Mouse (Mus musculus): Measurements from ENCODE around the gene Sh3gl2. TPM values are rescaled to one million over a fixed set of nuclear protein-coding genes. Genes with fewer than 3 reads are reported as not detected.

Sh3gl2 gene
- 33.7 and 36.0 TPM in 2 replicates for polyA plus RNA-seq (2015; fragmentation: Nextera tagmentation; extraction: Ambion mirVana)

GRCm38 (mm10) chr4:85205071-85205635 lies at the start of gene Sh3gl2:
Gene Sh3gl2, plus strand, starts transcription at chr4:85205126.
- peak within 1 kb of the TSS; percentile 83 for H3K27ac ChIP-seq
- peak; percentile 91 for ATAC-seq
- H3K4me1 ChIP-seq (replicated peaks), result peaks cover 5% of the 10 kb centered on the region
- H3K36me3 ChIP-seq, result no peaks in the 10 kb centered on the region
- H3K9me3 ChIP-seq, result no peaks in the 10 kb centered on the region
- WGBS, result under 1% methylated on average over 29 of the region's 48 CpGs
- H3K4me3 ChIP-seq (replicated peaks), result peak within 1 kb of the TSS; percentile 84
- peak within 1 kb of the TSS; percentile 82 for H3K9ac ChIP-seq (replicated peaks)
- H3K4me2 ChIP-seq (replicated peaks), result peak within 1 kb of the TSS; percentile 95
- H3K27me3 ChIP-seq, result peaks cover 36% of the 10 kb centered on the region

- ATAC-seq, result no peak
- Histone ChIP-seq H3K27me3 (0 out of 2 replicates have a peak, but pooled peaks cover 3% of the 10 kb centered on the region), H3K4me1 (replicated peaks) (0 out of 2 replicates have a peak, but pooled peaks cover 2% of the 10 kb centered on the region), H3K4me2 (replicated peaks) (no peak overlapping the region), H3K27ac (no peak overlapping the region), H3K36me3 (no peaks in the 10 kb centered on the region), H3K9ac (replicated peaks) (no peak overlapping the region), H3K9me3 (no peaks in the 10 kb centered on the region), H3K4me3 (replicated peaks) (no peak overlapping the region)
- 60% methylated on average over 4 of the region's 4 CpGs for WGBS
Measured at GRCm38 (mm10) chr4:85161156-85161555, 43.8 kb upstream of the Sh3gl2 start.

GRCm38 (mm10) chr4:85162468-85163312 lies 42.2 kb upstream of the Sh3gl2 start:
- 23% methylated on average over 27 of the region's 27 CpGs for WGBS
- 0 out of 2 replicates have a peak, but pooled peaks cover 2% of the 10 kb centered on the region for H3K4me1 ChIP-seq (replicated peaks)
- peak; percentile 93 for ATAC-seq
- no peak overlapping the region for H3K4me3 ChIP-seq (replicated peaks)
- no peak overlapping the region for H3K9ac ChIP-seq (replicated peaks)
- H3K9me3 ChIP-seq, result no peaks in the 10 kb centered on the region
- peak overlapping the region; percentile 35; the same call in 1 of the 2 replicates for H3K4me2 ChIP-seq (replicated peaks)
- H3K36me3 ChIP-seq, result no peaks in the 10 kb centered on the region
- 0 out of 2 replicates have a peak, but pooled peaks cover 3% of the 10 kb centered on the region for H3K27me3 ChIP-seq
- no peak overlapping the region for H3K27ac ChIP-seq

- no peak; the same call in 1 of the 2 replicates for ATAC-seq
- Histone ChIP-seq H3K4me2 (replicated peaks) (no peak overlapping the region), H3K27ac (no peak overlapping the region), H3K36me3 (no peaks in the 10 kb centered on the region), H3K4me3 (replicated peaks) (no peak overlapping the region), H3K9ac (replicated peaks) (no peak overlapping the region), H3K27me3 (0 out of 2 replicates have a peak, but pooled peaks cover 3% of the 10 kb centered on the region), H3K4me1 (replicated peaks) (0 out of 2 replicates have a peak, but pooled peaks cover 2% of the 10 kb centered on the region), H3K9me3 (no peaks in the 10 kb centered on the region)
- WGBS, result 88% methylated on average over 2 of the region's 2 CpGs
Measured at GRCm38 (mm10) chr4:85163313-85163615, 41.7 kb upstream of the Sh3gl2 start.

- no peaks in the 10 kb centered on the region for H3K27me3 ChIP-seq
- H3K9me3 ChIP-seq, result no peaks in the 10 kb centered on the region
- no peak overlapping the region for H3K27ac ChIP-seq
- H3K9ac ChIP-seq (replicated peaks), result no peak overlapping the region
- 96% methylated on average over 12 of the region's 12 CpGs for WGBS
- no peak overlapping the region for H3K4me2 ChIP-seq (replicated peaks)
- ATAC-seq, result no peak
- 0 out of 2 replicates have a peak, but pooled peaks cover under 1% of the 10 kb centered on the region for H3K4me1 ChIP-seq (replicated peaks)
- H3K4me3 ChIP-seq (replicated peaks), result no peak overlapping the region
- H3K36me3 ChIP-seq, result no peaks in the 10 kb centered on the region
Measured at GRCm38 (mm10) chr4:85168001-85168400, 36.9 kb upstream of the Sh3gl2 start.

- no peaks in the 10 kb centered on the region for H3K4me1 ChIP-seq (replicated peaks)
- no peak overlapping the region for H3K27ac ChIP-seq
- no peak overlapping the region for H3K9ac ChIP-seq (replicated peaks)
- no peak overlapping the region for H3K4me2 ChIP-seq (replicated peaks)
- WGBS, result 85% methylated on average over 4 of the region's 4 CpGs
- H3K36me3 ChIP-seq, result no peaks in the 10 kb centered on the region
- H3K27me3 ChIP-seq, result no peaks in the 10 kb centered on the region
- no peak for ATAC-seq
- no peak overlapping the region for H3K4me3 ChIP-seq (replicated peaks)
- no peaks in the 10 kb centered on the region for H3K9me3 ChIP-seq
Measured at GRCm38 (mm10) chr4:85175466-85175865, 29.5 kb upstream of the Sh3gl2 start.

GRCm38 (mm10) chr4:85178394-85179051 lies 26.4 kb upstream of the Sh3gl2 start:
- H3K9ac ChIP-seq (replicated peaks), result no peak overlapping the region
- H3K9me3 ChIP-seq, result no peaks in the 10 kb centered on the region
- no peak overlapping the region for H3K4me3 ChIP-seq (replicated peaks)
- no peak overlapping the region for H3K4me2 ChIP-seq (replicated peaks)
- H3K36me3 ChIP-seq, result no peaks in the 10 kb centered on the region
- H3K4me1 ChIP-seq (replicated peaks), result no peaks in the 10 kb centered on the region
- 92% methylated on average over 9 of the region's 9 CpGs for WGBS
- H3K27ac ChIP-seq, result no peak overlapping the region
- H3K27me3 ChIP-seq, result no peaks in the 10 kb centered on the region
- ATAC-seq, result no peak

GRCm38 (mm10) chr4:85186011-85186410 lies 18.9 kb upstream of the Sh3gl2 start:
- Histone ChIP-seq H3K9me3 (no peaks in the 10 kb centered on the region), H3K27ac (no peak overlapping the region), H3K4me3 (replicated peaks) (no peak overlapping the region), H3K4me1 (replicated peaks) (no peaks in the 10 kb centered on the region), H3K9ac (replicated peaks) (no peak overlapping the region), H3K36me3 (no peaks in the 10 kb centered on the region), H3K4me2 (replicated peaks) (no peak overlapping the region), H3K27me3 (no peaks in the 10 kb centered on the region)
- ATAC-seq, result no peak
- WGBS, result 58% methylated on average over 4 of the region's 4 CpGs

GRCm38 (mm10) chr4:85196201-85196600 lies 8.7 kb upstream of the Sh3gl2 start:
- 78% methylated on average over 4 of the region's 4 CpGs for WGBS

GRCm38 (mm10) chr4:85198431-85198830 lies 6.5 kb upstream of the Sh3gl2 start:
- ATAC-seq, result no peak

More at GRCm38 (mm10) chr4:85196201-85196600, 8.7 kb upstream of the Sh3gl2 start:
- H3K9ac ChIP-seq (replicated peaks), result no peak overlapping the region
- no peaks in the 10 kb centered on the region for H3K4me1 ChIP-seq (replicated peaks)
- H3K4me3 ChIP-seq (replicated peaks), result no peak overlapping the region
- no peaks in the 10 kb centered on the region for H3K9me3 ChIP-seq
- no peaks in the 10 kb centered on the region for H3K36me3 ChIP-seq
- ATAC-seq, result no peak
- no peak overlapping the region for H3K4me2 ChIP-seq (replicated peaks)
- no peaks in the 10 kb centered on the region for H3K27me3 ChIP-seq
- H3K27ac ChIP-seq, result no peak overlapping the region

GRCm38 (mm10) chr4:85202582-85202981 lies 2.3 kb upstream of the Sh3gl2 start:
- Histone ChIP-seq H3K9me3 (no peaks in the 10 kb centered on the region), H3K4me2 (replicated peaks) (no peak overlapping the region), H3K27me3 (peaks cover 32% of the 10 kb centered on the region), H3K9ac (replicated peaks) (no peak overlapping the region), H3K36me3 (no peaks in the 10 kb centered on the region), H3K27ac (no peak overlapping the region), H3K4me3 (replicated peaks) (no peak overlapping the region), H3K4me1 (replicated peaks) (peaks cover 5% of the 10 kb centered on the region)
- WGBS, result 84% methylated on average over 7 of the region's 7 CpGs
- no peak for ATAC-seq

More at GRCm38 (mm10) chr4:85198431-85198830, 6.5 kb upstream of the Sh3gl2 start:
- H3K4me3 ChIP-seq (replicated peaks), result no peak overlapping the region
- H3K9me3 ChIP-seq, result no peaks in the 10 kb centered on the region
- peaks cover 12% of the 10 kb centered on the region for H3K27me3 ChIP-seq
- no peaks in the 10 kb centered on the region for H3K36me3 ChIP-seq
- no peaks in the 10 kb centered on the region for H3K4me1 ChIP-seq (replicated peaks)
- H3K27ac ChIP-seq, result no peak overlapping the region
- H3K4me2 ChIP-seq (replicated peaks), result no peak overlapping the region
- H3K9ac ChIP-seq (replicated peaks), result no peak overlapping the region
- 85% methylated on average over 9 of the region's 9 CpGs for WGBS

Measured in midbrain, embryonic 13.5 days (tissue).